10 mouse cellular contexts compared by ENCODE assay signal in genomic region chr7:136631089-136631488, GRCm38 (mm10).
DNase-seq lines count a peak whose midpoint lies in the region; ATAC-seq and TF ChIP-seq lines count a peak whose summit lies in the region.
"Had no signal": no experiment of that assay in that cellular context is flagged by ENCODE, and none has a peak within 500 bp of the region (broad histone marks: within the 10 kb centered on the region; RNA-seq: fewer than 3 reads in every experiment).

No protein-coding gene starts in this region.

- no peak for TF ChIP-seq POLR2A in brain, embryonic 14.5 days (IDR thresholded peaks at IDR 0.05; ENCODE audit: borderline replicate concordance, extremely low read depth, insufficient read depth, insufficient read length, poor library complexity, severe bottlenecking)

- ATAC-seq in megakaryocyte-erythroid progenitor cell, adult 5-6 weeks (replicated peaks; ENCODE audit: low FRiP score, low TSS enrichment, poor library complexity, severe bottlenecking) = no peak

- TF ChIP-seq CTCF in brain, embryonic 14.5 days (IDR thresholded peaks at IDR 0.05; ENCODE audit: borderline replicate concordance, extremely low read depth, insufficient read depth, insufficient read length) = no peak

- DNase-seq in adrenal gland, postnatal 10 days = peak; percentile 39
- DNase-seq in adrenal gland, adult 8-10 months = no peak
- peak; percentile 3 for DNase-seq in layer of hippocampus, adult 8-10 months (ENCODE audit: low spot score in 2 of 2)
- DNase-seq in layer of hippocampus, postnatal 36 days = no peak
- peak; percentile 79 for DNase-seq in brain, embryonic 14.5 days (ENCODE audit: low read depth)
- peak; percentile 59 to 68 for DNase-seq in kidney, adult 8-10 months
- DNase-seq in urinary bladder, postnatal 25 days (ENCODE audit: low spot score) = no peak
- DNase-seq: liver, embryonic 13.5 days; thymus, adult 2 months had no signal

Comparison
In these comparisons a context has a peak if more than half of its experiments do, and no peak if none do; other contexts are left out.
1. DNase-seq: peak in adrenal gland, postnatal 10 days (single experiment), layer of hippocampus, adult 8-10 months (2 of 2), brain, embryonic 14.5 days (single experiment) and kidney, adult 8-10 months (2 of 2); none in adrenal gland, adult 8-10 months (single experiment), layer of hippocampus, postnatal 36 days (0 of 2) and urinary bladder, postnatal 25 days (single experiment).